Mouse (Mus musculus) subcutaneous adipose tissue, adult 2 months (tissue): ENCODE results near the gene Ncf2. TPM values are rescaled to one million over a fixed set of nuclear protein-coding genes. Genes with fewer than 3 reads are reported as not detected.

Experiments
- polyA plus RNA-seq: library from polyadenylated mRNA; depleted of rRNA; stranded (reverse); fragments of >200 nt; gene quantifications from 2 replicates; pipeline ENCODE4 v1.2.3, GENCODE M21; 2012; ENCODE audit warnings: low replicate concordance; rRNA removed

Ncf2 gene
- polyA plus RNA-seq, result 7.8 and 13.2 TPM in 2 replicates

DNA sequence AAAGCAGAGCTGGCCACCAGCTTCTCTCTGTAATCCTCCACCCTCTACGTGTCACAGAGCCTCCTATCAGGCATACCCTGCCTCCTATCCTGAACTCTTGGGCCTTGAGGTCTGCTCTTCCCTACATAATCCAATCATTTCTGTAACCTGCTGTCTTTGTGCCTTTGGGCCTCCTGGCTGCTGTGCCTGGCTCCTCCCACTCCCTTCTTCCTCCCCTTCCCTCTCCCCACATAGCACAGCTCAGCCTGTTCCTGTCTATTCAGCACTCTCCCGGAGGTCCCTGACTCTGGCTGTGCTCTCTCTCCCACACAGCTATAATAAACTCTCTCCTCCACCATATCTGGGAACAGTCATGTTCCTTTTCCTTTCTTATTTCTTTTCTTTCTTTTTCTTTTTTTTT is at the start of gene Ncf2:
Gene Ncf2, plus strand, starts transcription at position 298 of the 400 bp plus-strand sequence.

GRCm38 (mm10) chr1:152750312-152750965 is 49.6 kb upstream of the Ncf2 start, which contains the start of gene Apobec4:
Gene Apobec4 (plus strand): TSS chr1:152750551.

DNA sequence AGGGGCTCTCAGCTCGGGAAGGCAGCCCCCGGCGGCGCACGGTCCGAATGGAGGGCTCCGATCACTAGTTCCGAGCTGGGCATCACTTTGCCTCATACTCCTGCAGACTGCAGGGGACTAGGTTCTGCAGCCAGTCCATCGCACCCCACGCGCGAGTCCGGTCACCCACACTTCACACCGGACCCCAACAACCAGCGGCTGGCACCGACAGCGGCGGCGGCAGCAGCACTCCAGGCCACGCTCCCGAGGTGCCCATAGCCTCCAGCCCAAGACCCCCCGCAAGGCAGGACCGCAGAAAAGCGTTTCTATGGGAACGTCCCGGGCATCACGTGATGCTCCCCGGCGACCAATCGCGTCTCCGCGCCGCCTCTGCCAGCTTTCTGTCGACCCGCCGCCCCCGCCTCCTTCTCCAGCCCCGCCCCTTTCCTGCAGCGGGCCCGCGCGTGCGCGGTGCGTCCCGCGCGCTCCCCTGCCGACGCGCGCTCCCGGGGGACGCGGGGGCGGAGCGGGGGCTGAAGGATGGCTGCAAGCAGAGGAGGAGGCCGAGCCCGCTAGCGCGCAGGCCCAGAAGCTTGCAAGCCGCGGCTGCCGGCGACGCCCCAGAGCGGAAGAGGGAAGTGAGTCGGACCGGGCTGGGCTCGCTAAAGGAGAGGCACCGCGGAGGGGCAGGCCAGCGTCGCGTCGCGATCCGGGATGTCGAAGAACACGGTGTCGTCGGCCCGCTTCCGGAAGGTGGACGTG is 33.8 kb upstream of the Ncf2 start, which contains the start of the genes Rgl1 and Arpc5:
Gene Rgl1, minus strand, starts transcription at position 320 of the 741 bp plus-strand sequence.
Gene Arpc5, plus strand, starts transcription at position 511 of the 741 bp plus-strand sequence.

Other genes with a start within 250 kb of the Ncf2 start
- not detected in 2 replicates for gene Apobec4, start 49.6 kb upstream of the Ncf2 start, polyA plus RNA-seq
- 26.0 and 52.4 TPM in 2 replicates for gene Rgl1, start 33.8 kb upstream of the Ncf2 start, polyA plus RNA-seq
- gene Arpc5, start 33.7 kb upstream of the Ncf2 start, polyA plus RNA-seq, result 64.0 and 92.6 TPM in 2 replicates
- gene Smg7, start 102.5 kb downstream of the Ncf2 start, polyA plus RNA-seq, result 33.1 and 45.1 TPM in 2 replicates
- 1.8 and 2.0 TPM in 2 replicates for gene Nmnat2, start 154.8 kb downstream of the Ncf2 start, polyA plus RNA-seq